Mouse (Mus musculus) gonadal fat pad, adult 2 months (tissue): ENCODE data around the gene Cbs. TPM values are rescaled to one million over a fixed set of nuclear protein-coding genes. Genes with fewer than 3 reads are reported as not detected.

Experiments used
- DNase-seq: peaks from one replicate; pipeline ENCODE4 v3.0.0-alpha.2; 2012; ENCODE audit warnings: low read depth
- polyA plus RNA-seq: library from polyadenylated mRNA; depleted of rRNA; stranded (reverse); fragments of >200 nt; gene quantifications from 2 replicates; pipeline ENCODE4 v1.2.3, GENCODE M21; 2012

Cbs gene
- polyA plus RNA-seq, 1 experiment = 82.1 TPM

- DNase-seq = no peak
Observed at GRCm38 (mm10) chr17:31590846-31591245, 46.2 kb downstream of the Cbs start.

GRCm38 (mm10) chr17:31588726-31589125, 48.3 kb downstream of the Cbs start:
- DNase-seq = no peak

GRCm38 (mm10) chr17:31588115-31588514, 48.9 kb downstream of the Cbs start:
- DNase-seq = no peak

- DNase-seq = no peak
Observed at GRCm38 (mm10) chr17:31583781-31584180, 53.3 kb downstream of the Cbs start.

GRCm38 (mm10) chr17:31583185-31583584, 53.9 kb downstream of the Cbs start:
- no peak for DNase-seq

- DNase-seq = no peak
Observed at GRCm38 (mm10) chr17:31580344-31580743, 56.7 kb downstream of the Cbs start.

- no peak for DNase-seq
Observed at GRCm38 (mm10) chr17:31576394-31577175, 60.5 kb downstream of the Cbs start.

- no peak for DNase-seq
Observed at GRCm38 (mm10) chr17:31574662-31575061, 62.4 kb downstream of the Cbs start.

GRCm38 (mm10) chr17:31571689-31572088, 65.3 kb downstream of the Cbs start:
- no peak for DNase-seq

GRCm38 (mm10) chr17:31570321-31570925, 66.6 kb downstream of the Cbs start:
- no peak for DNase-seq

- no peak for DNase-seq
Observed at GRCm38 (mm10) chr17:31569756-31570155, 67.3 kb downstream of the Cbs start.

GRCm38 (mm10) chr17:31566276-31566675, 70.8 kb downstream of the Cbs start:
- DNase-seq = no peak

- DNase-seq = no peak
Observed at GRCm38 (mm10) chr17:31565141-31566056, 71.6 kb downstream of the Cbs start.

GRCm38 (mm10) chr17:31564858-31565140, 72.2 kb downstream of the Cbs start:
- DNase-seq = no peak

GRCm38 (mm10) chr17:31564015-31564857, 72.8 kb downstream of the Cbs start, which contains the start of gene Pknox1:
Gene Pknox1, plus strand, starts transcription at chr17:31564734.
- DNase-seq = peak; percentile 81

GRCm38 (mm10) chr17:31563632-31564014, 73.4 kb downstream of the Cbs start:
- DNase-seq = no peak

GRCm38 (mm10) chr17:31559021-31559789, 77.8 kb downstream of the Cbs start:
- no peak for DNase-seq
